In genomic region chr5:30650756-30651155, GRCm38 (mm10) we compare ENCODE assay signal across 11 mouse cellular contexts. TPM values are rescaled to one million over a fixed set of nuclear protein-coding genes. Genes with fewer than 3 reads are reported as not detected.
DNase-seq lines count a peak whose midpoint lies in the region; ATAC-seq and TF ChIP-seq lines count a peak whose summit lies in the region.
"Had no signal": no experiment of that assay in that cellular context is flagged by ENCODE, and none has a peak within 500 bp of the region (broad histone marks: within the 10 kb centered on the region; RNA-seq: fewer than 3 reads in every experiment).

No protein-coding gene starts in this region.

- WGBS in macrophage (ENCODE audit: missing documents), result 3% methylated on average over 3 of the region's 3 CpGs
- 71% methylated on average over 3 of the region's 3 CpGs for WGBS in intestine, postnatal 0 days

- H3K4me1 ChIP-seq in intestine, postnatal 0 days (replicated peaks; ENCODE audit: control insufficient read depth, insufficient read depth, low read length), result peaks cover 11% of the 10 kb centered on the region; the same call in 1 of the 2 replicates

- TF ChIP-seq CTCF in intestine, postnatal 0 days (IDR thresholded peaks at IDR 0.05; ENCODE audit: low read depth), result no peak

- no peak overlapping the region for H3K4me2 ChIP-seq in intestine, postnatal 0 days (replicated peaks; ENCODE audit: low read depth)
- H3K4me2 ChIP-seq: embryonic facial prominence, embryonic 15.5 days; heart, embryonic 15.5 days; limb, embryonic 13.5 days had no signal

- peak; percentile 44 for DNase-seq in layer of hippocampus, adult 11-12 months (ENCODE audit: low spot score)
- no peak for DNase-seq in layer of hippocampus, postnatal 25 days (ENCODE audit: extremely low spot score in 1 of 2, low spot score in 1 of 2)
- peak; percentile 58 for DNase-seq in MEL-GATA-1-ER (ENCODE audit: extremely low read depth, low read depth)
- no peak for DNase-seq in retina, embryonic 14.5 days (ENCODE audit: low spot score)
- no peak for DNase-seq in right cerebral cortex, postnatal 4 days

- H3K9me3 ChIP-seq in intestine, postnatal 0 days (ENCODE audit: control insufficient read depth), result no peaks in the 10 kb centered on the region
- H3K9me3 ChIP-seq: embryonic facial prominence, embryonic 15.5 days; heart, embryonic 15.5 days; limb, embryonic 13.5 days had no signal

- no peak overlapping the region for H3K4me3 ChIP-seq in macrophage (ENCODE audit: inconsistent target)
- H3K4me3 ChIP-seq in intestine, postnatal 0 days (ENCODE audit: low read depth, low read length), result no peak overlapping the region
- H3K4me3 ChIP-seq: embryonic facial prominence, embryonic 15.5 days; heart, embryonic 15.5 days; limb, embryonic 13.5 days had no signal

- H3K9ac ChIP-seq in intestine, postnatal 0 days (ENCODE audit: low read depth, low read length), result no peak overlapping the region
- H3K9ac ChIP-seq: embryonic facial prominence, embryonic 15.5 days; heart, embryonic 15.5 days; limb, embryonic 13.5 days had no signal

- no peaks in the 10 kb centered on the region for H3K27me3 ChIP-seq in intestine, postnatal 0 days (replicated peaks; ENCODE audit: control insufficient read depth, insufficient read depth, low read length)
- H3K27me3 ChIP-seq: embryonic facial prominence, embryonic 15.5 days; heart, embryonic 15.5 days; limb, embryonic 13.5 days had no signal

- H3K27ac ChIP-seq in macrophage, result peak overlapping the region; percentile 100
- no peak overlapping the region for H3K27ac ChIP-seq in intestine, postnatal 0 days (ENCODE audit: low read depth, low read length)
- H3K27ac ChIP-seq: embryonic facial prominence, embryonic 15.5 days; heart, embryonic 15.5 days; limb, embryonic 13.5 days had no signal

- peaks cover 71% of the 10 kb centered on the region for H3K79me2 ChIP-seq in macrophage (ENCODE audit: inconsistent target)

- ATAC-seq in common myeloid progenitor, adult 5-6 weeks (replicated peaks; ENCODE audit: low read depth, poor library complexity, severe bottlenecking), result peak; percentile 67
- no peak for ATAC-seq in intestine, postnatal 0 days

- H3K36me3 ChIP-seq in macrophage (ENCODE audit: inconsistent target), result peaks cover 34% of the 10 kb centered on the region
- H3K36me3 ChIP-seq in intestine, postnatal 0 days (ENCODE audit: control insufficient read depth, insufficient read depth), result peaks cover 20% of the 10 kb centered on the region

RNA-seq across cellular contexts. Expression of gene Slc35f6, which starts 3.0 kb away (rescaled TPM):
- total RNA-seq in layer of hippocampus, postnatal 25 days (2021), result 10 to 100 TPM; 34.7 to 35.3 TPM
- 4.8 and 8.5 TPM in 2 replicates for total RNA-seq in common myeloid progenitor, adult 5-6 weeks (2017)
- total RNA-seq in macrophage (2018; cell fraction: chromatin; rRNA removed), result 100 to 1,000 TPM in 25 of 26 experiments, 10 to 100 TPM in 1; 89.4 to 417 (median 226) TPM
- total RNA-seq in macrophage (2018; cell fraction: cytosol; rRNA removed), result 100 to 1,000 TPM in 15 of 26 experiments, 10 to 100 TPM in 11; 77.4 to 164 (median 107) TPM
- total RNA-seq in macrophage (2018; cell fraction: nucleus; rRNA removed), result 100 to 1,000 TPM; 104 to 421 (median 208) TPM
- 88.8 to 137 TPM (median 120 TPM) in 3 replicates for polyA plus RNA-seq in macrophage (2018)
- 71.6 and 79.4 TPM in 2 replicates for polyA plus RNA-seq in intestine, postnatal 0 days (2015; fragmentation: Nextera tagmentation; extraction: Ambion mirVana)

RNA-seq across cellular contexts. Expression of gene Cenpa, which starts 15.8 kb away (rescaled TPM):
- 1 to 10 TPM; 3.8 to 3.9 TPM for total RNA-seq in layer of hippocampus, postnatal 25 days (2021)
- total RNA-seq in common myeloid progenitor, adult 5-6 weeks (2017), result 107 and 123 TPM in 2 replicates
- total RNA-seq in macrophage (2018; cell fraction: chromatin; rRNA removed), result 100 to 1,000 TPM in 9 of 26 experiments, 10 to 100 TPM in 11, 1 to 10 TPM in 6; 3.6 to 520 (median 18.9) TPM
- total RNA-seq in macrophage (2018; cell fraction: cytosol; rRNA removed), result 100 to 1,000 TPM in 7 of 26 experiments, 10 to 100 TPM in 6, 1 to 10 TPM in 13; 3.0 to 146 (median 43.9) TPM
- 100 to 1,000 TPM in 7 of 26 experiments, 10 to 100 TPM in 8, 1 to 10 TPM in 11; 2.4 to 452 (median 24.4) TPM for total RNA-seq in macrophage (2018; cell fraction: nucleus; rRNA removed)
- 14.0 to 121 TPM (median 41.5 TPM) in 3 replicates for polyA plus RNA-seq in macrophage (2018)
- 62.0 and 79.2 TPM in 2 replicates for polyA plus RNA-seq in intestine, postnatal 0 days (2015; fragmentation: Nextera tagmentation; extraction: Ambion mirVana)

Comparison
In these comparisons a context has a peak if more than half of its experiments do, and no peak if none do; other contexts are left out.
1. DNase-seq: peak in layer of hippocampus, adult 11-12 months (single experiment) and MEL-GATA-1-ER (single experiment); none in layer of hippocampus, postnatal 25 days (0 of 2), retina, embryonic 14.5 days (single experiment) and right cerebral cortex, postnatal 4 days (single experiment).
2. RNA of gene Cenpa, which starts 15.8 kb away (total RNA-seq): 107 to 123 TPM in common myeloid progenitor, adult 5-6 weeks; 3.8 to 3.9 TPM in layer of hippocampus, postnatal 25 days; every median in the first group is over 10 times any median in the second.